Mouse (Mus musculus): ENCODE measurements around the gene Trim14. TPM values are rescaled to one million over a fixed set of nuclear protein-coding genes. Genes with fewer than 3 reads are reported as not detected.

Gene Trim14
- polyA plus RNA-seq, 1 experiment from 2014 or later, result 0.78 TPM

DNA sequence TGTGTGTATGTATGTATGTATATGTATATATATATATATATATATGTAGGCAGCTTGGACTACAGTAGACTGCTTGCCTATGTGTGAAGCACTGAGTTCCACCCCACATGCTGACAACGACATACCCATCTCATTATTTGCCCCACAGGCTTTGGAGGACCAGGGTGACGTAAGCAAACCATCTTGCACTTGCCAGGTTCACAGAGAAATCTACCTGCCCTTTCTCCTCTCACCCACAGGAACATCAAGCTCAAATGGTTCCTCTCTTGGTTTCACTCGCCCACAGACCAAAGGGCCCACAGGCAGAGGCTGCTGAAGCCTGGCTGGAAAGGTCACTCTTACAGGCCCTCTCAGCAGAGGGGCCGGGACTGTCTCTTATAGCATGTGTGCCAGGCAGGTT is 36.7 kb upstream of the Trim14 start:
- H3K4me1 ChIP-seq, result peaks cover 12% of the 10 kb centered on the region
- 73% methylated on average over 4 of the region's 4 CpGs for WGBS
- H3K36me3 ChIP-seq, result no peaks in the 10 kb centered on the region
- H3K27me3 ChIP-seq (ENCODE audit: low read depth, poor library complexity, severe bottlenecking), result no peaks in the 10 kb centered on the region
- H3K9me3 ChIP-seq (replicated peaks), result no peaks in the 10 kb centered on the region
- H3K27ac ChIP-seq, result no peak overlapping the region
- no peak for DNase-seq (ENCODE audit: low spot score)
- H3K4me3 ChIP-seq, result no peak overlapping the region

GRCm38 (mm10) chr4:46571744-46572143 is 35.8 kb upstream of the Trim14 start:
- 89% methylated on average over 9 of the region's 9 CpGs for WGBS
- DNase-seq (ENCODE audit: low spot score), result no peak
- Histone ChIP-seq H3K27ac (no peak overlapping the region), H3K4me1 (peaks cover 12% of the 10 kb centered on the region), H3K9me3 (replicated peaks) (no peaks in the 10 kb centered on the region), H3K36me3 (no peaks in the 10 kb centered on the region), H3K4me3 (no peak overlapping the region), H3K27me3 (ENCODE audit: low read depth, poor library complexity, severe bottlenecking) (no peaks in the 10 kb centered on the region)

DNA sequence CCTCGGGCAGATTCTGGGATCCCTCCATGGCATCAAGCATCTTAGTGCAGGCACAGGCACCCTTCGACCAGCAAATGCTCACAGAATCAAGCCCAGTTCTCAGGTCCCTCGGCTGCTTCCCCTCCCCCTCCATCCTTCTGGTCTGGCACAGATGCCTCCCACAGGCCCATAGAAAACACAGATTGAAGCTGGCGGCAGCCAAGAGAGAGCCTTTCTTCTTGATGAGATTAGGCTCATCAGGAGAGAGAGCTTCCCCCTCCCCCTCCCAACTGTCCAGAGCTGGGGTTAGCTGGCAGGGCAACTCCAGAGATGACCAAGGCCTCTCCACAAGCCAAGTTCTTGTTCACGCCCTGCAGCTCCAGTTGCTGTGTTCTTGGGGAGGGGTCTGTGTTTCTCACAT is 33.7 kb upstream of the Trim14 start:
- Histone ChIP-seq H3K36me3 (no peaks in the 10 kb centered on the region), H3K27me3 (ENCODE audit: low read depth, poor library complexity, severe bottlenecking) (no peaks in the 10 kb centered on the region), H3K27ac (no peak overlapping the region), H3K4me1 (peaks cover 12% of the 10 kb centered on the region), H3K4me3 (no peak overlapping the region), H3K9me3 (replicated peaks) (no peaks in the 10 kb centered on the region)
- DNase-seq (ENCODE audit: low spot score), result no peak
- 36% methylated on average over 5 of the region's 5 CpGs for WGBS

DNA sequence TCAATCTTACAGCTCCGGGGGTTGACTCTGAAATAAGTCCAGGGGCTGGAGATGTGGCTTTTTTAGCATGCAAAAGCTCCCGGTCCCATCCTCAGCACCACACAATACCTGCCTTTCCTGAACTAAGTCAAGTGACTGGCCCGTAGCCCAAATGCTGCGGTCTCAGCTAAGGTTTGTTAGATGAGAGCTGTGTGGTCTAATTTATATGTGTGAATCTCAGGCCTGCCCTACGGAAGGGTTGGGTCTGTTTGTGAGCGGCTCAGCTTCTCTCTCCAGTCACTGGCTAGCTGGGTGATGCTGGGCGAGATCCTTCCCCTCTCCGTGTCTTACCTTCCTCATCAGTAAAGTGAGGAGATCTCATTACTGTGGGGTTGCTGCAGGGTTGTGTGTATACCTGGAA is 32.2 kb upstream of the Trim14 start:
- no peak overlapping the region for H3K4me3 ChIP-seq
- H3K27ac ChIP-seq, result no peak overlapping the region
- 0 out of 2 replicates have a peak, but pooled peaks cover 3% of the 10 kb centered on the region for H3K4me1 ChIP-seq
- no peaks in the 10 kb centered on the region for H3K27me3 ChIP-seq (ENCODE audit: low read depth, poor library complexity, severe bottlenecking)
- no peak for DNase-seq (ENCODE audit: low spot score)
- H3K36me3 ChIP-seq, result no peaks in the 10 kb centered on the region
- WGBS, result 94% methylated on average over 8 of the region's 8 CpGs
- no peaks in the 10 kb centered on the region for H3K9me3 ChIP-seq (replicated peaks)

DNA sequence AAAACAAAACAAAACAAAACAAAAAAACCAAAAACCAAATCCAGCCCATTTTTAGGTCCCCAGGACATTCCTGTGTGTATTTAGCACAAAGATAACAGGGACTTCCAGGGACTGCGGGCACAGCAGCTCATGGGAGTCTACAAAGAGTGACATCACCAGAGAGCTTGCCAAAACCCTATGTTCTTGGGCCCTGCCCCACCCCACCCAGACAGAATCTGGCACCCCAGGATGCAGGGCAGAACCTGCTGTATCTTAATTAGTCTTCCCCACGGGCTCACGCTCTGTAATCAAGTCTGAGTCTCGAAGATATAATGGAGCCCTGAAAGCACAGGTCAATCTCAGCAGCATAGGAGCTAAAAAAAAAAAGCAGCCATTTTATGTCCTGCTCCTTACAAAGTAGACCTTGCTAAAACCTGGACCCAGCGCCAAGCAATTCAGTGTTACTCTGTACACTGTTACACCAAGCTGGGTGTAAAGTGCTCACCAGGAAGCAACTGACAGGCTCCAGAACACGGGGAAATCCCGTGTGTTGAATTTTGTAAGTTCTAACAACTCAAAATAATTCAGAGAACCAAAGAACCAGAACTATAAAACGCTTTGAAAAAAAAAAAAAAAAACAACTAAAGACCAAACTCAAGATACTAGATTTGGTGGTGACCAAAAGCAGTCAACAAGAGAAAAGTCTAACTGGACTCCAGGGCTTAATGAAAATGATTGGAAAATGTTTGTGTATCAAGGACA is 31.2 kb upstream of the Trim14 start:
- H3K27me3 ChIP-seq (ENCODE audit: low read depth, poor library complexity, severe bottlenecking), result no peaks in the 10 kb centered on the region
- 85% methylated on average over 8 of the region's 8 CpGs for WGBS
- no peaks in the 10 kb centered on the region for H3K9me3 ChIP-seq (replicated peaks)
- H3K4me3 ChIP-seq, result no peak overlapping the region
- no peak for DNase-seq (ENCODE audit: low spot score)
- H3K36me3 ChIP-seq, result no peaks in the 10 kb centered on the region
- H3K27ac ChIP-seq, result no peak overlapping the region
- 0 out of 2 replicates have a peak, but pooled peaks cover 3% of the 10 kb centered on the region for H3K4me1 ChIP-seq

- Histone ChIP-seq H3K27ac (no peak overlapping the region), H3K4me3 (no peak overlapping the region), H3K27me3 (ENCODE audit: low read depth, poor library complexity, severe bottlenecking) (no peaks in the 10 kb centered on the region), H3K36me3 (no peaks in the 10 kb centered on the region), H3K9me3 (replicated peaks) (no peaks in the 10 kb centered on the region), H3K4me1 (0 out of 2 replicates have a peak, but pooled peaks cover 3% of the 10 kb centered on the region)
- WGBS, result 91% methylated on average over 4 of the region's 4 CpGs
- no peak for DNase-seq (ENCODE audit: low spot score)
These were observed 29.5 kb upstream of the Trim14 start for GRCm38 (mm10) chr4:46565393-46565955.

GRCm38 (mm10) chr4:46564247-46564646 is 28.3 kb upstream of the Trim14 start:
- no peak overlapping the region for H3K27ac ChIP-seq
- H3K9me3 ChIP-seq (replicated peaks), result no peaks in the 10 kb centered on the region
- no peaks in the 10 kb centered on the region for H3K36me3 ChIP-seq
- no peaks in the 10 kb centered on the region for H3K27me3 ChIP-seq (ENCODE audit: low read depth, poor library complexity, severe bottlenecking)
- H3K4me3 ChIP-seq, result no peak overlapping the region
- no peak for DNase-seq (ENCODE audit: low spot score)
- 0 out of 2 replicates have a peak, but pooled peaks cover 3% of the 10 kb centered on the region for H3K4me1 ChIP-seq
- WGBS, result 91% methylated on average over 4 of the region's 4 CpGs

DNA sequence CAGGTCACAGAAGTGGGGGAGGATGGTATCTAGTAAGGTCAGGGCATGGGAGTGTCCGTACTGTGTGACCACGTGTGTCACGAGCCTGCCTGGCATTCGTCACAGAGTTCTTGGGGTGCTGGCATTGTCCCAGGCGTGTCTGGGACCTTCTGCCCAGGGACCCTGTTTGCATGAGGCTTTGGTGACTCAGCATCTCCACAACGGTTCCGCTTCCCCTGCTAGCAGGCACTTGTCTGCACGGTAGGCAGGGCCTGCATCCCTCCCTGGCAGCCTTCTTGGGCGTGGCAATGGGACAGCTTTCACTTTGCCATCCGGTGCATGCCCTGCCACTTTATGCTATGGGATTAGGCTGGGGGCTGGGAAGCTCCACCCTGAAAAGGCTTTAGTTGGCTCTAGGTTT is 27.9 kb upstream of the Trim14 start:
- WGBS, result 75% methylated on average over 10 of the region's 10 CpGs
- Histone ChIP-seq H3K27ac (no peak overlapping the region), H3K9me3 (replicated peaks) (no peaks in the 10 kb centered on the region)

GRCm38 (mm10) chr4:46562841-46563240 is 26.9 kb upstream of the Trim14 start:
- WGBS, result 95% methylated on average over 14 of the region's 14 CpGs
- Histone ChIP-seq H3K27me3 (ENCODE audit: low read depth, poor library complexity, severe bottlenecking) (no peaks in the 10 kb centered on the region), H3K36me3 (no peaks in the 10 kb centered on the region), H3K27ac (no peak overlapping the region), H3K4me1 (0 out of 2 replicates have a peak, but pooled peaks cover 3% of the 10 kb centered on the region), H3K9me3 (replicated peaks) (no peaks in the 10 kb centered on the region), H3K4me3 (no peak overlapping the region)
- DNase-seq (ENCODE audit: low spot score), result no peak

More for the DNA sequence above, 27.9 kb upstream of the Trim14 start:
- 0 out of 2 replicates have a peak, but pooled peaks cover 3% of the 10 kb centered on the region for H3K4me1 ChIP-seq
- no peak overlapping the region for H3K4me3 ChIP-seq
- H3K27me3 ChIP-seq (ENCODE audit: low read depth, poor library complexity, severe bottlenecking), result no peaks in the 10 kb centered on the region
- DNase-seq (ENCODE audit: low spot score), result no peak
- H3K36me3 ChIP-seq, result no peaks in the 10 kb centered on the region

- H3K36me3 ChIP-seq, result no peaks in the 10 kb centered on the region
- WGBS, result 80% methylated on average over 5 of the region's 5 CpGs
- H3K4me3 ChIP-seq, result no peak overlapping the region
These were observed 26.1 kb upstream of the Trim14 start for GRCm38 (mm10) chr4:46562037-46562436.

GRCm38 (mm10) chr4:46560069-46560705 is 24.2 kb upstream of the Trim14 start:
- H3K27ac ChIP-seq, result no peak overlapping the region
- no peaks in the 10 kb centered on the region for H3K9me3 ChIP-seq (replicated peaks)
- no peaks in the 10 kb centered on the region for H3K36me3 ChIP-seq
- no peaks in the 10 kb centered on the region for H3K4me1 ChIP-seq
- H3K27me3 ChIP-seq (ENCODE audit: low read depth, poor library complexity, severe bottlenecking), result no peaks in the 10 kb centered on the region
- H3K4me3 ChIP-seq, result no peak overlapping the region
- 83% methylated on average over 14 of the region's 14 CpGs for WGBS
- no peak for DNase-seq (ENCODE audit: low spot score)

More at GRCm38 (mm10) chr4:46562037-46562436, 26.1 kb upstream of the Trim14 start:
- Histone ChIP-seq H3K4me1 (0 out of 2 replicates have a peak, but pooled peaks cover 3% of the 10 kb centered on the region), H3K27ac (no peak overlapping the region), H3K9me3 (replicated peaks) (no peaks in the 10 kb centered on the region), H3K27me3 (ENCODE audit: low read depth, poor library complexity, severe bottlenecking) (no peaks in the 10 kb centered on the region)
- DNase-seq (ENCODE audit: low spot score), result no peak

GRCm38 (mm10) chr4:46558672-46559667 is 23.0 kb upstream of the Trim14 start:
- H3K4me3 ChIP-seq, result no peak overlapping the region
- WGBS, result 77% methylated on average over 22 of the region's 22 CpGs
- H3K4me1 ChIP-seq, result 0 out of 2 replicates have a peak, but pooled peaks cover 5% of the 10 kb centered on the region
- DNase-seq (ENCODE audit: low spot score), result no peak
- no peaks in the 10 kb centered on the region for H3K27me3 ChIP-seq (ENCODE audit: low read depth, poor library complexity, severe bottlenecking)
- H3K36me3 ChIP-seq, result no peaks in the 10 kb centered on the region
- no peaks in the 10 kb centered on the region for H3K9me3 ChIP-seq (replicated peaks)
- no peak overlapping the region for H3K27ac ChIP-seq

All from limb, embryonic 10.5 days (tissue).